Mouse (Mus musculus) hematopoietic stem cell, adult 5-6 weeks (primary cell): ENCODE data around the gene Gpr35. TPM values are rescaled to one million over a fixed set of nuclear protein-coding genes. Genes with fewer than 3 reads are reported as not detected.
A peak's percentile ranks its signal among the peaks of the same experiment; 100 is the strongest.

Experiments
- ATAC-seq, 2 experiments: fragments of 125-278 bp in 1 of 2; replicated peaks in 1 of 2; 2 replicates each; pipeline ENCODE4 v1.8.0; 2016 to 2017; ENCODE audit warnings: inconsistent platforms in 2 of 2, mild to moderate bottlenecking in 2 of 2, moderate number of reproducible peaks in 2 of 2, low read depth in 1 of 2, moderate TSS enrichment in 1 of 2; ENCODE audit not compliant: low FRiP score in 2 of 2, poor library complexity in 2 of 2, severe bottlenecking in 2 of 2, insufficient read depth in 1 of 2, low TSS enrichment in 1 of 2
- total RNA-seq: library from RNA; stranded (forward); fragments of 172-1452, 232-1000 nt; gene quantifications from 2 replicates; pipeline ENCODE4 v1.2.3, GENCODE M21; 2017

Gpr35 gene
- total RNA-seq = 1.5 and 2.1 TPM in 2 replicates

- ATAC-seq = no peak
Observed at GRCm38 (mm10) chr1:92950607-92951006, at the start of gene Gpr35. Gpr35 (plus strand) TSS chr1:92950865.

- ATAC-seq = no peak
Observed at GRCm38 (mm10) chr1:92902786-92903185, 47.9 kb upstream of the Gpr35 start, which contains the start of gene Ankmy1. Ankmy1 (minus strand) TSS chr1:92902906.

GRCm38 (mm10) chr1:92903627-92904026 is 47.0 kb upstream of the Gpr35 start:
- no peak for ATAC-seq

- no peak for ATAC-seq
Observed at GRCm38 (mm10) chr1:92905703-92906310, 44.9 kb upstream of the Gpr35 start.

- peak; percentile 65 to 71 for ATAC-seq
Observed at GRCm38 (mm10) chr1:92906779-92907631, 43.7 kb upstream of the Gpr35 start, which contains the start of gene Dusp28. Dusp28 (plus strand) TSS chr1:92906981.

GRCm38 (mm10) chr1:92907632-92908360 is 42.9 kb upstream of the Gpr35 start:
- ATAC-seq = no peak; a peak in 1 of 4 replicates

GRCm38 (mm10) chr1:92908664-92909063 is 42.0 kb upstream of the Gpr35 start:
- ATAC-seq = no peak

GRCm38 (mm10) chr1:92909068-92909467 is 41.6 kb upstream of the Gpr35 start:
- no peak for ATAC-seq

- ATAC-seq = peak; percentile 19 to 38; a peak in 2 of 4 replicates
Observed at GRCm38 (mm10) chr1:92910239-92910885, 40.3 kb upstream of the Gpr35 start, which contains the start of gene Rnpepl1. Rnpepl1 (plus strand) TSS chr1:92910783.

GRCm38 (mm10) chr1:92910925-92911720 is 39.5 kb upstream of the Gpr35 start:
- ATAC-seq = no peak

- no peak for ATAC-seq
Observed at GRCm38 (mm10) chr1:92911721-92912138, 38.9 kb upstream of the Gpr35 start.

GRCm38 (mm10) chr1:92912286-92912685 is 38.4 kb upstream of the Gpr35 start:
- no peak; a peak in 1 of 4 replicates for ATAC-seq

- ATAC-seq = no peak
Observed at GRCm38 (mm10) chr1:92914239-92914638, 36.4 kb upstream of the Gpr35 start.

GRCm38 (mm10) chr1:92914993-92915392 is 35.7 kb upstream of the Gpr35 start:
- no peak for ATAC-seq

GRCm38 (mm10) chr1:92916725-92917124 is 33.9 kb upstream of the Gpr35 start:
- no peak for ATAC-seq

GRCm38 (mm10) chr1:92919151-92919550 is 31.5 kb upstream of the Gpr35 start:
- no peak for ATAC-seq

- ATAC-seq = no peak
Observed at GRCm38 (mm10) chr1:92919775-92920174, 30.9 kb upstream of the Gpr35 start.
